In the genomic region with DNA sequence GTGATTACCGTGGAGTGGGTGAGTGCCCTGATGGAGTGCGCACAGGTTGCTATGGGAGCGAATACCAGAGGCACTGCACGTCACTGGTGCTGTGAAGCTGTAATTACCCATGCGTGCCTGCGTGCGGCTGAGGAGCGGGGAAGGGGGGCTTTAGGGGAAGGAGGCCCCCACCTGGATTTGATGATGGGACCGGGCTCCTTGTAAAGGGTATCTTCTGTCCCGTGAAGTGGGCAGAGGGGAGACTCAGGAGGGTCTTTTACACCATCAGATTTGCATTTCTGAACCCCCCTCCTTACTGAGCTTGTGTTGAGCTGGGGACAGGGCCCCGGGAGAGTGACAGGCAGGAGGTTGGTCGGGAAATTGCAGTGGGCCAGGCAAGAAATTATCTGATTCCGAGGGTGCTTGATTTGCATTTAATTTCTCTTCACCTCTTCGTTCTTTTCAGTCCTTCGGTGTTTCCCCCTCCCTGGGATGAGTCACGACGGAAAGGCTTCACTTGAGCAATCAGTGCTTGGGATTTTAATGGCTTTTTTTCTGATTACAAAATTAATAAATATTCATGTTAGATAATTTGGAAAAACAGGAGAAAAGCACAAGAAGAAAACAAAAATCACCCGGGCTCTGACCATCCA, we compare ENCODE assay signal across 8 mouse cellular contexts. TPM values are rescaled to one million over a fixed set of nuclear protein-coding genes. Genes with fewer than 3 reads are reported as not detected.
DNase-seq lines count a peak whose midpoint lies in the region; ATAC-seq lines count a peak whose summit lies in the region.

No protein-coding gene starts in this region.

- no peak overlapping the region for H3K9ac ChIP-seq in intestine, embryonic 15.5 days
- H3K9ac ChIP-seq in liver, embryonic 12.5 days, result no peak overlapping the region

- no peaks in the 10 kb centered on the region for H3K36me3 ChIP-seq in megakaryocyte, embryonic 14.5 days (replicated peaks; ENCODE audit: low read length)
- no peaks in the 10 kb centered on the region for H3K36me3 ChIP-seq in intestine, embryonic 15.5 days
- no peaks in the 10 kb centered on the region for H3K36me3 ChIP-seq in liver, embryonic 12.5 days
- no peaks in the 10 kb centered on the region for H3K36me3 ChIP-seq in splenic B cell, adult 2 months (ENCODE audit: control insufficient read depth, insufficient read depth, low read length, poor library complexity, severe bottlenecking)

- peaks cover 93% of the 10 kb centered on the region for H3K27me3 ChIP-seq in megakaryocyte, embryonic 14.5 days (replicated peaks)
- no peaks in the 10 kb centered on the region for H3K27me3 ChIP-seq in intestine, embryonic 15.5 days (replicated peaks)
- H3K27me3 ChIP-seq in liver, embryonic 12.5 days (replicated peaks), result peaks cover 80% of the 10 kb centered on the region
- H3K27me3 ChIP-seq in splenic B cell, adult 2 months (ENCODE audit: control insufficient read depth, insufficient read depth, low read length, poor library complexity, severe bottlenecking), result no peaks in the 10 kb centered on the region

- H3K4me3 ChIP-seq in megakaryocyte, embryonic 14.5 days (replicated peaks), result peak overlapping the region; percentile 85
- no peak overlapping the region for H3K4me3 ChIP-seq in intestine, embryonic 15.5 days (replicated peaks)
- no peak overlapping the region for H3K4me3 ChIP-seq in liver, embryonic 12.5 days

- ATAC-seq in megakaryocyte, adult 5-6 weeks (ENCODE audit: poor library complexity, severe bottlenecking), result no peak
- ATAC-seq in intestine, embryonic 15.5 days, result peak; percentile 64
- no peak for ATAC-seq in liver, embryonic 12.5 days

- H3K27ac ChIP-seq in intestine, embryonic 15.5 days, result no peak overlapping the region
- H3K27ac ChIP-seq in liver, embryonic 12.5 days, result no peak overlapping the region

- no peaks in the 10 kb centered on the region for H3K9me3 ChIP-seq in megakaryocyte, embryonic 14.5 days
- H3K9me3 ChIP-seq in intestine, embryonic 15.5 days, result no peaks in the 10 kb centered on the region
- no peaks in the 10 kb centered on the region for H3K9me3 ChIP-seq in liver, embryonic 12.5 days (replicated peaks)

- 28% methylated on average over 18 of the region's 18 CpGs for WGBS in intestine, embryonic 15.5 days
- 11% methylated on average over 18 of the region's 18 CpGs for WGBS in liver, embryonic 12.5 days (ENCODE audit: insufficient replicate concordance)

- DNase-seq in adrenal gland, adult (ENCODE audit: inconsistent age in 2 of 2, low spot score in 1 of 2), result peak; percentile 37 to 52
- DNase-seq in adrenal gland, postnatal 25 days, result no peak
- peak; percentile 5 for DNase-seq in splenic B cell, adult 2 months (ENCODE audit: low read depth, low spot score)
- DNase-seq in ovary, postnatal 36 days (ENCODE audit: low spot score), result no peak

- peak overlapping the region; percentile 46 for H3K4me2 ChIP-seq in intestine, embryonic 15.5 days (replicated peaks)
- peak overlapping the region; percentile 17; the same call in 1 of the 2 replicates for H3K4me2 ChIP-seq in liver, embryonic 12.5 days

- peaks cover 16% of the 10 kb centered on the region for H3K4me1 ChIP-seq in megakaryocyte, embryonic 14.5 days
- peaks cover 22% of the 10 kb centered on the region for H3K4me1 ChIP-seq in intestine, embryonic 15.5 days (replicated peaks)
- H3K4me1 ChIP-seq in liver, embryonic 12.5 days, result peaks cover 20% of the 10 kb centered on the region

RNA-seq across cellular contexts. Expression of gene Cpa5, which starts 7.3 kb away (rescaled TPM):
- not detected in 2 replicates for total RNA-seq in adrenal gland, postnatal 25 days (2021)
- not detected in 2 replicates for polyA plus RNA-seq in megakaryocyte, embryonic 14.5 days (2012; ENCODE audit: insufficient read depth, low replicate concordance)
- total RNA-seq in megakaryocyte, adult 5-6 weeks (2015), result not detected in 2 replicates
- not detected in 2 replicates for total RNA-seq in megakaryocyte, adult 5-6 weeks (2017)
- polyA plus RNA-seq in intestine, embryonic 15.5 days (2015; fragmentation: Nextera tagmentation; extraction: Ambion mirVana), result 0.25 TPM in 2 replicates
- polyA plus RNA-seq in liver, embryonic 12.5 days (2016; fragmentation: Nextera tagmentation; extraction: Ambion mirVana), result 0.11 TPM in 1 of 2 replicates, not detected in the other

RNA-seq across cellular contexts. Expression of gene Cpa1, which starts 20.9 kb away (rescaled TPM):
- not detected in 2 replicates for total RNA-seq in adrenal gland, postnatal 25 days (2021)
- polyA plus RNA-seq in megakaryocyte, embryonic 14.5 days (2012; ENCODE audit: insufficient read depth, low replicate concordance), result not detected in 2 replicates
- not detected in 2 replicates for total RNA-seq in megakaryocyte, adult 5-6 weeks (2015)
- not detected in 2 replicates for total RNA-seq in megakaryocyte, adult 5-6 weeks (2017)
- 266 and 631 TPM in 2 replicates for polyA plus RNA-seq in intestine, embryonic 15.5 days (2015; fragmentation: Nextera tagmentation; extraction: Ambion mirVana)
- 0.54 and 0.91 TPM in 2 replicates for polyA plus RNA-seq in liver, embryonic 12.5 days (2016; fragmentation: Nextera tagmentation; extraction: Ambion mirVana)

RNA-seq across cellular contexts. Expression of gene Cpa4, which starts 49.9 kb away (rescaled TPM):
- total RNA-seq in adrenal gland, postnatal 25 days (2021), result 1.2 and 1.7 TPM in 2 replicates
- not detected in 2 replicates for polyA plus RNA-seq in megakaryocyte, embryonic 14.5 days (2012; ENCODE audit: insufficient read depth, low replicate concordance)
- total RNA-seq in megakaryocyte, adult 5-6 weeks (2015), result not detected in 2 replicates
- total RNA-seq in megakaryocyte, adult 5-6 weeks (2017), result not detected in 2 replicates
- 0.59 and 0.77 TPM in 2 replicates for polyA plus RNA-seq in intestine, embryonic 15.5 days (2015; fragmentation: Nextera tagmentation; extraction: Ambion mirVana)
- 0.12 and 0.35 TPM in 2 replicates for polyA plus RNA-seq in liver, embryonic 12.5 days (2016; fragmentation: Nextera tagmentation; extraction: Ambion mirVana)

Comparison
In these comparisons a context has a peak if more than half of its experiments do, and no peak if none do; other contexts are left out.
1. DNase-seq: peak in adrenal gland, adult (2 of 2) and splenic B cell, adult 2 months (single experiment); none in adrenal gland, postnatal 25 days (single experiment) and ovary, postnatal 36 days (single experiment).
2. RNA of gene Cpa1, which starts 20.9 kb away (polyA plus RNA-seq): 266 to 631 TPM in intestine, embryonic 15.5 days; 0.54 to 0.91 TPM in liver, embryonic 12.5 days and not detected in megakaryocyte, embryonic 14.5 days; every median in the first group is over 100 times any median in the second.